Mouse (Mus musculus) liver, adult (tissue): Measurements from ENCODE around the gene Xbp1.

Experiments
- GATA4 ChIP-seq: IDR thresholded peaks from 2 replicates; pipeline ENCODE4 v1.6.1; 2014; ENCODE audit warnings: mild to moderate bottlenecking, low read length; ENCODE audit not compliant: insufficient replicate concordance

Xbp1 gene

GRCm38 (mm10) chr11:5520412-5521265 is at the start of gene Xbp1:
TSS of gene Xbp1 (plus strand) at chr11:5520659.
- TF ChIP-seq GATA4, result peak; percentile 37; the same call in 1 of the 2 replicates

- TF ChIP-seq GATA4, result no peak
Measured at GRCm38 (mm10) chr11:5474130-5474529, 46.3 kb upstream of the Xbp1 start.

- TF ChIP-seq GATA4, result no peak
Measured at GRCm38 (mm10) chr11:5476806-5477205, 43.7 kb upstream of the Xbp1 start.

GRCm38 (mm10) chr11:5478193-5478592 is 42.3 kb upstream of the Xbp1 start:
- TF ChIP-seq GATA4, result no peak

GRCm38 (mm10) chr11:5478831-5479230 is 41.6 kb upstream of the Xbp1 start:
- TF ChIP-seq GATA4, result no peak

GRCm38 (mm10) chr11:5482581-5482980 is 37.9 kb upstream of the Xbp1 start:
- TF ChIP-seq GATA4, result no peak

- TF ChIP-seq GATA4, result peak; percentile 36; the same call in 1 of the 2 replicates
Measured at GRCm38 (mm10) chr11:5485193-5486011, 35.1 kb upstream of the Xbp1 start.

GRCm38 (mm10) chr11:5490989-5491656 is 29.3 kb upstream of the Xbp1 start:
- TF ChIP-seq GATA4, result no peak

GRCm38 (mm10) chr11:5491912-5492311 is 28.5 kb upstream of the Xbp1 start:
- TF ChIP-seq GATA4, result 0 out of 2 replicates have a peak, but pooled peaks have one; percentile 15

GRCm38 (mm10) chr11:5493869-5494268 is 26.6 kb upstream of the Xbp1 start:
- no peak for TF ChIP-seq GATA4

- TF ChIP-seq GATA4, result no peak
Measured at GRCm38 (mm10) chr11:5495286-5495832, 25.1 kb upstream of the Xbp1 start.

- no peak for TF ChIP-seq GATA4
Measured at GRCm38 (mm10) chr11:5495906-5496305, 24.6 kb upstream of the Xbp1 start.

GRCm38 (mm10) chr11:5496559-5497248 is 23.8 kb upstream of the Xbp1 start:
- TF ChIP-seq GATA4, result no peak

GRCm38 (mm10) chr11:5498422-5498821 is 22.0 kb upstream of the Xbp1 start:
- no peak for TF ChIP-seq GATA4
